Mouse (Mus musculus) midbrain, embryonic 12.5 days (tissue): ENCODE data around the gene Taf6. TPM values are rescaled to one million over a fixed set of nuclear protein-coding genes. Genes with fewer than 3 reads are reported as not detected.

Source experiments
- ATAC-seq: fragments of 200-750 bp; cut with Nextera tagmentation; 2 replicates; pipeline ENCODE4 v1.8.0; 2017; ENCODE audit warnings: low read depth, moderate TSS enrichment, moderate library complexity; ENCODE audit not compliant: low FRiP score
- H3K27ac ChIP-seq: fragments of 300-500 bp; sonication (generic); replicated peaks from 2 replicates; pipeline ENCODE4 v1.5.1; 2016; ENCODE audit warnings: mild to moderate bottlenecking
- H3K27me3 ChIP-seq: fragments of 300-500 bp; sonication (generic); 2 replicates; pipeline ENCODE4 v1.6.1; 2016; ENCODE audit warnings: mild to moderate bottlenecking
- H3K36me3 ChIP-seq: fragments of 300-500 bp; sonication (generic); 2 replicates; pipeline ENCODE4 v1.6.1; 2016
- H3K4me1 ChIP-seq: fragments of 300-500 bp; sonication (generic); 2 replicates; pipeline ENCODE4 v1.6.1; 2016
- H3K4me2 ChIP-seq: fragments of 300-500 bp; sonication (generic); replicated peaks from 2 replicates; pipeline ENCODE4 v1.6.1; 2016; ENCODE audit warnings: mild to moderate bottlenecking, moderate library complexity
- H3K4me3 ChIP-seq: fragments of 300-500 bp; sonication (generic); 2 replicates; pipeline ENCODE4 v1.5.1; 2016; ENCODE audit warnings: mild to moderate bottlenecking
- H3K9ac ChIP-seq: fragments of 300-500 bp; sonication (generic); replicated peaks from 2 replicates; pipeline ENCODE4 v1.6.1; 2016; ENCODE audit warnings: mild to moderate bottlenecking, moderate library complexity
- H3K9me3 ChIP-seq: fragments of 300-500 bp; sonication (generic); 2 replicates; pipeline ENCODE4 v1.6.1; 2016; ENCODE audit warnings: mild to moderate bottlenecking
- WGBS: fragments of 180-500 bp; shearing (Covaris S2); methylation state at CpG from one replicate; pipeline ENCODE4 v1.1.7; 2016; 5-methylcytosine and 5-hydroxymethylcytosine counted together
- polyA plus RNA-seq: library from polyadenylated mRNA; unstranded; fragments of >200 nt; fragmentation: Nextera tagmentation; extraction: Ambion mirVana; gene quantifications from 2 replicates; pipeline ENCODE4 v1.2.1, GENCODE M21; 2016

Taf6 gene
- polyA plus RNA-seq, 1 experiment from 2014 or later: 121 TPM

GRCm38 (mm10) chr5:138207253-138207652 is 20.0 kb upstream of the Taf6 start:
- WGBS: 85% methylated on average over 1 of the region's 1 CpGs
- no peak overlapping the region for H3K4me3 ChIP-seq
- H3K9ac ChIP-seq: no peak overlapping the region

GRCm38 (mm10) chr5:138202086-138202485 is 14.8 kb upstream of the Taf6 start:
- no peak overlapping the region for H3K27ac ChIP-seq
- WGBS: 93% methylated on average over 3 of the region's 3 CpGs

More at GRCm38 (mm10) chr5:138207253-138207652, 20.0 kb upstream of the Taf6 start:
- no peak for ATAC-seq
- Histone ChIP-seq H3K9me3 (peaks cover 17% of the 10 kb centered on the region; the same call in 1 of the 2 replicates), H3K4me1 (no peaks in the 10 kb centered on the region), H3K36me3 (no peaks in the 10 kb centered on the region), H3K27ac (no peak overlapping the region), H3K4me2 (no peak overlapping the region), H3K27me3 (no peaks in the 10 kb centered on the region)

GRCm38 (mm10) chr5:138199576-138199975 is 12.3 kb upstream of the Taf6 start:
- H3K36me3 ChIP-seq: no peaks in the 10 kb centered on the region
- H3K4me2 ChIP-seq: no peak overlapping the region
- H3K4me1 ChIP-seq: peaks cover 9% of the 10 kb centered on the region; the same call in 1 of the 2 replicates
- H3K9ac ChIP-seq: no peak overlapping the region
- H3K9me3 ChIP-seq: peaks cover 10% of the 10 kb centered on the region; the same call in 1 of the 2 replicates
- H3K4me3 ChIP-seq: no peak overlapping the region
- H3K27ac ChIP-seq: no peak overlapping the region
- no peaks in the 10 kb centered on the region for H3K27me3 ChIP-seq
- ATAC-seq: no peak
- 10% methylated on average over 1 of the region's 1 CpGs for WGBS

More at GRCm38 (mm10) chr5:138202086-138202485, 14.8 kb upstream of the Taf6 start:
- no peak for ATAC-seq
- no peaks in the 10 kb centered on the region for H3K27me3 ChIP-seq
- no peak overlapping the region for H3K4me3 ChIP-seq
- H3K9ac ChIP-seq: no peak overlapping the region
- no peak overlapping the region for H3K4me2 ChIP-seq
- H3K4me1 ChIP-seq: no peaks in the 10 kb centered on the region
- no peaks in the 10 kb centered on the region for H3K36me3 ChIP-seq
- H3K9me3 ChIP-seq: peaks cover 12% of the 10 kb centered on the region; the same call in 1 of the 2 replicates

DNA sequence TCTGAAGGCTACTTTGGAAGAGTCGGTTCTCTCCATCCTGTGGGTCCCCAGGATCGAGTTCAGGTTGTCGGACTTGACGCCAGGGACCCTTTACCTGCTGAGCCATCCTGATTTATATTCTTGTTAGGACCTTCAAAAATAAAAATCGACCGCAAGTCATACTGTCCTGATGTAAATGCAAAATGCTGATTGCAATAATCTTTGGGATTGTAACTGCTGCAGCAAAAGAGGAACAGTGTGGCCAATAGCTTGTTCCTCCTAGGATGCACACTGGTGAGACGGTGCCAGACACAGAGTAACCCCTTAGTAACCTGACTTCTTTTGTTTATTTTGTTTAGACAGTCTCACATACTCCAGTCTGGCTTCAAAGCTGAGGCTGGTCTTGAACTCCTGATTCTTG is 8.2 kb upstream of the Taf6 start:
- Histone ChIP-seq H3K36me3 (peaks cover 27% of the 10 kb centered on the region), H3K4me3 (peak overlapping the region; percentile 60), H3K4me2 (peak overlapping the region; percentile 94), H3K9ac (peak overlapping the region; percentile 83), H3K27ac (no peak overlapping the region), H3K27me3 (no peaks in the 10 kb centered on the region), H3K9me3 (no peaks in the 10 kb centered on the region), H3K4me1 (peaks cover 9% of the 10 kb centered on the region; the same call in 1 of the 2 replicates)
- ATAC-seq: no peak
- WGBS: 81% methylated on average over 7 of the region's 7 CpGs

GRCm38 (mm10) chr5:138194755-138195345 is 7.6 kb upstream of the Taf6 start:
- Histone ChIP-seq H3K4me2 (peak overlapping the region; percentile 94), H3K9me3 (no peaks in the 10 kb centered on the region), H3K27me3 (no peaks in the 10 kb centered on the region), H3K27ac (peak overlapping the region; percentile 84), H3K9ac (peak overlapping the region; percentile 83), H3K4me3 (peak overlapping the region; percentile 60), H3K36me3 (peaks cover 30% of the 10 kb centered on the region), H3K4me1 (peaks cover 9% of the 10 kb centered on the region; the same call in 1 of the 2 replicates)
- peak; percentile 71 for ATAC-seq
- WGBS: 2% methylated on average over 29 of the region's 29 CpGs

DNA sequence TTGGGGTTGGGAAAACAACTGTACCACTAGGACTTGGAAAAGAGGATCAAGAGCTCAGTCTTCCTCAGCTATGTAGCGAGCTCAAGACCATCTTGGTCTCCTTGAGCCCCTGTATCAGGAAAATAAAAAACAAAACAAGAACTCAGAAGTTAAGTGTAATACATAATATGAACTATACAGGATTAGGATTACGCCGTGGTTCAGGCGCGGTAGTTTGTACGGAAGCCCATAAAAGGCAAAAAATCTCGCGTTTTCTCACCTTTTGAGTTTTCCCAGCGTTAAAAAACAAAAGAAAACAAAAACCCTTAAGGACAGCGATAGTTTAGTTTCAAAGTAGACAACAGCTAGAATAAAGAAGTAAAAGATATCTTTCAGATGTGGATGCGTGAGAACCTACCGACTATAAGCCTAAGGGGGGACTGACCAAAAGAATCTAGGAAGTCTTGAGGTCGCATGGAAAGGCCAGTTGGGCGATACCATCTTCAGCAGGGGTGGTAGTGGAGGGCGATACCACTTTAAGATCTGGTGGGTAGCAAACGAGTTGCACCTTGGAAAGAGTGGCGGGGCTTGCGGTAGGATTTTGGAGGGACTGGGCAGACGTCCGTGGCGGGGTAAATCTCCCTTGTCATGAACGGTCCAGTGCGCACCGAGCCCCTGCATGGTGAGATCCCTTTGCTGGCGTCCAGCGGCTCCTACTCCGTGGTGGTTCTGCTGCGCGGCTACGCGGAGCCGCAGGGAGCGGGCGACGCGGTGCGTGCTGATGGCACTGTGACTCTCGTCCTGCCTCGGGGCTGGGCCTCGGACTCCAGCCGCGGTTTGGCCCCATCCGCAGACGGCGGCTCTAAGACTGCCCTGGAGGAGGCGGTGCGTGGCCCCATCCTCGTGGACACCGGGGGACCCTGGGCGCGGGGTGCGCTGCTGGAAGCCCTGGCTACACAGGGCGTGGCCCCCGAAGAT is 6.8 kb upstream of the Taf6 start, which contains the start of gene Mblac1:
TSS of gene Mblac1 (plus strand) at position 544 of the 957 bp plus-strand sequence.
- peak within 1 kb of the TSS; percentile 84 for H3K27ac ChIP-seq
- H3K9me3 ChIP-seq: no peaks in the 10 kb centered on the region
- peak within 1 kb of the TSS; percentile 60 for H3K4me3 ChIP-seq
- peak; percentile 84 for ATAC-seq
- H3K36me3 ChIP-seq: peaks cover 35% of the 10 kb centered on the region
- H3K9ac ChIP-seq: peak within 1 kb of the TSS; percentile 83
- H3K4me1 ChIP-seq: peaks cover 9% of the 10 kb centered on the region; the same call in 1 of the 2 replicates
- no peaks in the 10 kb centered on the region for H3K27me3 ChIP-seq
- H3K4me2 ChIP-seq: peak within 1 kb of the TSS; percentile 94
- 10% methylated on average over 54 of the region's 54 CpGs for WGBS

- Histone ChIP-seq H3K4me1 (peaks cover 18% of the 10 kb centered on the region), H3K27ac (peak overlapping the region; percentile 63)
Measured at GRCm38 (mm10) chr5:138187661-138188306, 533 bp upstream of the Taf6 start.

GRCm38 (mm10) chr5:138173217-138173616 is 14.0 kb downstream of the Taf6 start:
- Histone ChIP-seq H3K9me3 (no peaks in the 10 kb centered on the region), H3K4me2 (peak overlapping the region; percentile 90), H3K27ac (no peak overlapping the region), H3K4me3 (peak overlapping the region; percentile 80), H3K27me3 (no peaks in the 10 kb centered on the region), H3K36me3 (peaks cover 61% of the 10 kb centered on the region), H3K4me1 (peaks cover 20% of the 10 kb centered on the region), H3K9ac (no peak overlapping the region)
- no peak for ATAC-seq
- 90% methylated on average over 3 of the region's 3 CpGs for WGBS

More at GRCm38 (mm10) chr5:138187661-138188306, 533 bp upstream of the Taf6 start:
- H3K4me3 ChIP-seq: peak overlapping the region; percentile 82
- peak overlapping the region; percentile 65 for H3K9ac ChIP-seq
- ATAC-seq: peak; percentile 83
- WGBS: under 1% methylated on average over 10 of the region's 10 CpGs
- H3K4me2 ChIP-seq: peak overlapping the region; percentile 65
- H3K36me3 ChIP-seq: peaks cover 48% of the 10 kb centered on the region
- no peaks in the 10 kb centered on the region for H3K9me3 ChIP-seq
- H3K27me3 ChIP-seq: no peaks in the 10 kb centered on the region

- Histone ChIP-seq H3K27ac (peak within 1 kb of the TSS; percentile 92), H3K4me1 (peaks cover 20% of the 10 kb centered on the region), H3K36me3 (peaks cover 61% of the 10 kb centered on the region), H3K9ac (peak within 1 kb of the TSS; percentile 80), H3K4me3 (peak within 1 kb of the TSS; percentile 80), H3K27me3 (no peaks in the 10 kb centered on the region), H3K9me3 (no peaks in the 10 kb centered on the region), H3K4me2 (peak within 1 kb of the TSS; percentile 90)
- under 1% methylated on average over 54 of the region's 54 CpGs for WGBS
- ATAC-seq: peak; percentile 89
Measured at GRCm38 (mm10) chr5:138171695-138172491, 15.4 kb downstream of the Taf6 start, which contains the start of the genes Ap4m1 and Mcm7. Gene Ap4m1, plus strand, starts transcription at chr5:138172002. Gene Mcm7, minus strand, starts transcription at chr5:138172422.

- peaks cover 61% of the 10 kb centered on the region for H3K36me3 ChIP-seq
- H3K4me2 ChIP-seq: peak overlapping the region; percentile 90
- peak overlapping the region; percentile 80 for H3K9ac ChIP-seq
- WGBS: under 1% methylated on average over 47 of the region's 47 CpGs
- H3K4me1 ChIP-seq: peaks cover 23% of the 10 kb centered on the region
- no peaks in the 10 kb centered on the region for H3K27me3 ChIP-seq
- peak overlapping the region; percentile 92 for H3K27ac ChIP-seq
- H3K9me3 ChIP-seq: no peaks in the 10 kb centered on the region
- peak overlapping the region; percentile 80 for H3K4me3 ChIP-seq
- ATAC-seq: peak; percentile 89
Measured at GRCm38 (mm10) chr5:138170936-138171561, 16.2 kb downstream of the Taf6 start.
